Mouse (Mus musculus) midbrain, embryonic 11.5 days (tissue): ENCODE measurements around the gene Acaa1a. TPM values are rescaled to one million over a fixed set of nuclear protein-coding genes. Genes with fewer than 3 reads are reported as not detected.

Source experiments
- ATAC-seq: fragments of 200-750 bp; cut with Nextera tagmentation; 2 replicates; pipeline ENCODE4 v1.8.0; 2017; ENCODE audit warnings: moderate TSS enrichment, moderate library complexity; ENCODE audit not compliant: low FRiP score
- DNase-seq: peaks from one replicate; pipeline ENCODE4 v3.0.0; 2015; ENCODE audit warnings: low spot score; ENCODE audit errors: missing footprints
- H3K27ac ChIP-seq: fragments of 300-500 bp; sonication (generic); 2 replicates; pipeline ENCODE4 v1.5.1; 2014; ENCODE audit warnings: low read depth, low read length
- H3K27me3 ChIP-seq: fragments of 300-500 bp; sonication (generic); 2 replicates; pipeline ENCODE4 v1.6.1; 2014; ENCODE audit warnings: mild to moderate bottlenecking, low read length, moderate library complexity, mixed read lengths; ENCODE audit not compliant: control insufficient read depth, insufficient read depth
- H3K36me3 ChIP-seq: fragments of 300-500 bp; sonication (generic); 2 replicates; pipeline ENCODE4 v1.6.1; 2014; ENCODE audit warnings: mild to moderate bottlenecking, low read length, moderate library complexity, mixed read lengths; ENCODE audit not compliant: control insufficient read depth, insufficient read depth
- H3K4me1 ChIP-seq: fragments of 300-500 bp; sonication (generic); 2 replicates; pipeline ENCODE4 v1.6.1; 2014; ENCODE audit warnings: low read length; ENCODE audit not compliant: control insufficient read depth, insufficient read depth
- H3K4me2 ChIP-seq: fragments of 300-500 bp; sonication (generic); 2 replicates; pipeline ENCODE4 v1.6.1; 2014; ENCODE audit warnings: mild to moderate bottlenecking, moderate library complexity
- H3K4me3 ChIP-seq: fragments of 300-500 bp; sonication (generic); 2 replicates; pipeline ENCODE4 v1.5.1; 2014; ENCODE audit warnings: low read depth, low read length
- H3K9ac ChIP-seq: fragments of 300-500 bp; sonication (generic); 2 replicates; pipeline ENCODE4 v1.6.1; 2014; ENCODE audit warnings: low read length
- H3K9me3 ChIP-seq: fragments of 300-500 bp; sonication (generic); 2 replicates; pipeline ENCODE4 v1.6.1; 2016; ENCODE audit warnings: low read length; ENCODE audit not compliant: control insufficient read depth
- WGBS: fragments of 180-500 bp; shearing (Covaris S2); extraction: QIAGEN DNeasy Blood & Tissue Kit; methylation state at CpG from one replicate; pipeline ENCODE4 v1.1.7; 2014; 5-methylcytosine and 5-hydroxymethylcytosine counted together
- polyA plus RNA-seq: library from polyadenylated mRNA; unstranded; fragments of >200 nt; fragmentation: Nextera tagmentation; extraction: Ambion mirVana; gene quantifications from 2 replicates; pipeline ENCODE4 v1.2.1, GENCODE M21; 2014

Gene Acaa1a
- polyA plus RNA-seq, 1 experiment from 2014 or later, result 61.2 TPM

- Histone ChIP-seq H3K4me1 (no peaks in the 10 kb centered on the region), H3K4me2 (no peak overlapping the region), H3K27ac (no peak overlapping the region), H3K4me3 (no peak overlapping the region), H3K27me3 (no peaks in the 10 kb centered on the region), H3K9me3 (no peaks in the 10 kb centered on the region), H3K9ac (no peak overlapping the region), H3K36me3 (peaks cover 11% of the 10 kb centered on the region)
- ATAC-seq, result no peak
- peak; percentile 70 for DNase-seq
- 98% methylated on average over 3 of the region's 3 CpGs for WGBS
Measured at GRCm38 (mm10) chr9:119350531-119350930, 11.1 kb downstream of the Acaa1a start.

- Histone ChIP-seq H3K4me1 (no peaks in the 10 kb centered on the region), H3K27me3 (no peaks in the 10 kb centered on the region), H3K4me2 (no peak overlapping the region), H3K27ac (no peak overlapping the region), H3K9ac (no peak overlapping the region), H3K4me3 (no peak overlapping the region), H3K9me3 (no peaks in the 10 kb centered on the region), H3K36me3 (peaks cover 9% of the 10 kb centered on the region)
- DNase-seq, result peak; percentile 51
- no peak for ATAC-seq
- 89% methylated on average over 10 of the region's 10 CpGs for WGBS
Measured at GRCm38 (mm10) chr9:119350947-119351705, 11.7 kb downstream of the Acaa1a start.

- peak; percentile 83 for ATAC-seq
- H3K4me2 ChIP-seq, result no peak overlapping the region
- 19% methylated on average over 4 of the region's 4 CpGs for WGBS
Measured at GRCm38 (mm10) chr9:119352060-119352459, 12.6 kb downstream of the Acaa1a start.

GRCm38 (mm10) chr9:119353926-119354325 lies 14.4 kb downstream of the Acaa1a start:
- H3K9me3 ChIP-seq, result no peaks in the 10 kb centered on the region
- no peaks in the 10 kb centered on the region for H3K27me3 ChIP-seq
- peaks cover 8% of the 10 kb centered on the region for H3K36me3 ChIP-seq
- no peak overlapping the region for H3K4me3 ChIP-seq
- no peak overlapping the region for H3K27ac ChIP-seq
- WGBS, result 80% methylated on average over 6 of the region's 6 CpGs
- DNase-seq, result peak; percentile 28
- no peak overlapping the region for H3K4me2 ChIP-seq
- no peak for ATAC-seq
- H3K4me1 ChIP-seq, result no peaks in the 10 kb centered on the region; the same call in 1 of the 2 replicates
- H3K9ac ChIP-seq, result no peak overlapping the region

More at GRCm38 (mm10) chr9:119352060-119352459, 12.6 kb downstream of the Acaa1a start:
- no peak overlapping the region for H3K27ac ChIP-seq
- DNase-seq, result peak; percentile 99
- H3K9ac ChIP-seq, result no peak overlapping the region
- no peaks in the 10 kb centered on the region for H3K9me3 ChIP-seq
- H3K4me3 ChIP-seq, result no peak overlapping the region
- H3K27me3 ChIP-seq, result no peaks in the 10 kb centered on the region
- peaks cover 8% of the 10 kb centered on the region for H3K36me3 ChIP-seq
- no peaks in the 10 kb centered on the region for H3K4me1 ChIP-seq

GRCm38 (mm10) chr9:119355943-119356342 lies 16.5 kb downstream of the Acaa1a start:
- Histone ChIP-seq H3K36me3 (0 out of 2 replicates have a peak, but pooled peaks cover 1% of the 10 kb centered on the region), H3K4me3 (no peak overlapping the region), H3K9ac (no peak overlapping the region), H3K4me2 (no peak overlapping the region), H3K27me3 (no peaks in the 10 kb centered on the region), H3K4me1 (no peaks in the 10 kb centered on the region; the same call in 1 of the 2 replicates), H3K9me3 (no peaks in the 10 kb centered on the region), H3K27ac (no peak overlapping the region)
- ATAC-seq, result no peak
- WGBS, result 91% methylated on average over 6 of the region's 6 CpGs
- peak; percentile 75 for DNase-seq

GRCm38 (mm10) chr9:119357331-119358057 lies 18.0 kb downstream of the Acaa1a start, which contains the start of gene Xylb:
TSS of gene Xylb (plus strand) at chr9:119357381.
- peak; percentile 91 for ATAC-seq
- Histone ChIP-seq H3K4me1 (no peaks in the 10 kb centered on the region; the same call in 1 of the 2 replicates), H3K36me3 (no peaks in the 10 kb centered on the region), H3K9ac (peak within 1 kb of the TSS; percentile 77), H3K4me2 (peak within 1 kb of the TSS; percentile 93), H3K27me3 (no peaks in the 10 kb centered on the region), H3K27ac (no peak within 1 kb of the TSS), H3K9me3 (no peaks in the 10 kb centered on the region), H3K4me3 (peak within 1 kb of the TSS; percentile 64)
- WGBS, result 3% methylated on average over 65 of the region's 65 CpGs
- peak; percentile 99 for DNase-seq

- H3K9me3 ChIP-seq, result no peaks in the 10 kb centered on the region
- H3K9ac ChIP-seq, result peak overlapping the region; percentile 77
- H3K4me2 ChIP-seq, result peak overlapping the region; percentile 93
- H3K4me3 ChIP-seq, result peak overlapping the region; percentile 64
- H3K4me1 ChIP-seq, result no peaks in the 10 kb centered on the region; the same call in 1 of the 2 replicates
- ATAC-seq (no peak), DNase-seq (no peak)
- 42% methylated on average over 9 of the region's 9 CpGs for WGBS
- H3K27me3 ChIP-seq, result no peaks in the 10 kb centered on the region
- H3K27ac ChIP-seq, result no peak overlapping the region
- H3K36me3 ChIP-seq, result no peaks in the 10 kb centered on the region
Measured at GRCm38 (mm10) chr9:119358058-119358429, 18.6 kb downstream of the Acaa1a start.

- H3K27me3 ChIP-seq, result no peaks in the 10 kb centered on the region
- no peaks in the 10 kb centered on the region for H3K9me3 ChIP-seq
- no peak overlapping the region for H3K9ac ChIP-seq
- DNase-seq (no peak), ATAC-seq (no peak)
- no peak overlapping the region for H3K4me2 ChIP-seq
- 96% methylated on average over 5 of the region's 5 CpGs for WGBS
- no peak overlapping the region for H3K4me3 ChIP-seq
- no peaks in the 10 kb centered on the region; the same call in 1 of the 2 replicates for H3K4me1 ChIP-seq
- no peaks in the 10 kb centered on the region for H3K36me3 ChIP-seq
- H3K27ac ChIP-seq, result no peak overlapping the region
Measured at GRCm38 (mm10) chr9:119361416-119361815, 21.9 kb downstream of the Acaa1a start.

GRCm38 (mm10) chr9:119363229-119363628 lies 23.8 kb downstream of the Acaa1a start:
- Histone ChIP-seq H3K9ac (no peak overlapping the region), H3K4me2 (no peak overlapping the region), H3K4me3 (no peak overlapping the region), H3K4me1 (no peaks in the 10 kb centered on the region), H3K9me3 (no peaks in the 10 kb centered on the region), H3K36me3 (no peaks in the 10 kb centered on the region), H3K27ac (no peak overlapping the region), H3K27me3 (no peaks in the 10 kb centered on the region)
- WGBS, result 92% methylated on average over 12 of the region's 12 CpGs
- ATAC-seq, result no peak
- no peak for DNase-seq
